Mouse (Mus musculus): ENCODE measurements around the gene Cdx2.

Cdx2 gene

GRCm38 (mm10) chr5:147302746-147303400 lies 4.2 kb downstream of the Cdx2 start:
- ChIA-PET POLR2A (no interaction called here), CTCF (interaction anchor here in 3 of 4 experiments (0.6 to 1.6 kb wide), 3 partner anchors 10 to 363 kb away, joined by 3 to 5 read pairs (median 4); no protein-coding TSS in a partner anchor)

- POLR2A ChIA-PET: no interaction called here
Observed at GRCm38 (mm10) chr5:147302141-147302540, 4.9 kb downstream of the Cdx2 start.

GRCm38 (mm10) chr5:147301781-147302070 lies 5.3 kb downstream of the Cdx2 start:
- CTCF ChIA-PET: interaction anchor here in 1 of 4 experiments (1.6 to 3.0 kb wide), 2 partner anchors 8 to 362 kb away, joined by 4 to 22 read pairs; no protein-coding TSS in a partner anchor
- POLR2A ChIA-PET: no interaction called here

More at GRCm38 (mm10) chr5:147302141-147302540, 4.9 kb downstream of the Cdx2 start:
- CTCF ChIA-PET: interaction anchor here in 2 of 4 experiments (0.6 to 1.6 kb wide), 2 partner anchors 55 to 363 kb away, joined by 3 to 4 read pairs; no protein-coding TSS in a partner anchor

- CTCF ChIA-PET: interaction anchor here (0.6 to 3.0 kb wide), 10 partner anchors 9 to 361 kb away, joined by 3 to 30 read pairs (median 6); no protein-coding TSS in a partner anchor
- POLR2A ChIA-PET: interaction anchor here in 1 of 4 experiments (0.9 to 1.6 kb wide), 2 partner anchors 20 to 29 kb away, joined by 3 to 4 read pairs; no protein-coding TSS in a partner anchor
Observed at GRCm38 (mm10) chr5:147300917-147301780, 5.9 kb downstream of the Cdx2 start.

GRCm38 (mm10) chr5:147300001-147300363 lies 7.1 kb downstream of the Cdx2 start:
- CTCF ChIA-PET: interaction anchor here (0.6 to 3.0 kb wide), 54 partner anchors 10 to 751 kb away, joined by 3 to 30 read pairs (median 5); partner anchors contain the start of gene Pdx1 (in 1 of the 4)
- POLR2A ChIA-PET: interaction anchor here in 2 of 4 experiments (0.6 to 1.7 kb wide), 7 partner anchors 18 to 463 kb away, joined by 3 to 6 read pairs (median 4); no protein-coding TSS in a partner anchor

- CTCF ChIA-PET: interaction anchor here (0.5 to 3.0 kb wide), 89 partner anchors 8 to 1014 kb away, joined by 3 to 30 read pairs (median 4); partner anchors contain the start of genes Cdx2 (in 3 of the 4) and Pdx1 (in 1 of the 4)
- POLR2A ChIA-PET: interaction anchor here in 2 of 4 experiments (0.6 to 1.7 kb wide), 12 partner anchors 11 to 603 kb away, joined by 3 to 7 read pairs (median 3); partner anchors contain the start of gene Polr1d (in 1 of the 2)
Observed at GRCm38 (mm10) chr5:147299255-147300000, 7.6 kb downstream of the Cdx2 start.

GRCm38 (mm10) chr5:147297249-147297648 lies 9.8 kb downstream of the Cdx2 start:
- ChIA-PET POLR2A (interaction anchor here in 2 of 4 experiments (0.7 kb wide), 4 partner anchors 9 to 174 kb away, joined by 3 to 5 read pairs (median 3); no protein-coding TSS in a partner anchor), CTCF (interaction anchor here in 3 of 4 experiments (0.6 to 1.2 kb wide), 4 partner anchors 14 to 605 kb away, joined by 3 to 4 read pairs (median 4); no protein-coding TSS in a partner anchor)

GRCm38 (mm10) chr5:147294121-147294520 lies 12.9 kb downstream of the Cdx2 start:
- CTCF ChIA-PET: interaction anchor here (0.5 to 3.9 kb wide), 60 partner anchors 9 to 1009 kb away, joined by 3 to 35 read pairs (median 5); partner anchors contain the start of genes Cdx2 (in 2 of the 4), Pdx1 (in 1 of the 4) and Rasl11a (in 1 of the 4)
- POLR2A ChIA-PET: interaction anchor here in 2 of 4 experiments (0.6 to 1.7 kb wide), 10 partner anchors 13 to 458 kb away, joined by 3 to 8 read pairs (median 3); partner anchors contain the start of gene Cdx2 (in 1 of the 2)

GRCm38 (mm10) chr5:147293127-147293910 lies 13.8 kb downstream of the Cdx2 start:
- POLR2A ChIA-PET: interaction anchor here in 3 of 4 experiments (0.6 to 1.7 kb wide), 14 partner anchors 13 to 457 kb away, joined by 3 to 8 read pairs (median 3); partner anchors contain the start of gene Rasl11a (in 1 of the 3)
- CTCF ChIA-PET: interaction anchor here (0.5 to 3.9 kb wide), 112 partner anchors 9 to 1723 kb away, joined by 3 to 35 read pairs (median 4); partner anchors contain the start of genes Cdx2 (in 2 of the 4), Pdx1 (in 2 of the 4), Mtif3 (in 1 of the 4) and Polr1d (in 1 of the 4)

GRCm38 (mm10) chr5:147292506-147293120 lies 14.5 kb downstream of the Cdx2 start:
- ChIA-PET POLR2A (interaction anchor here in 3 of 4 experiments (0.6 to 1.7 kb wide), 8 partner anchors 12 to 376 kb away, joined by 3 to 8 read pairs (median 3); no protein-coding TSS in a partner anchor), CTCF (interaction anchor here (0.6 to 3.9 kb wide), 87 partner anchors 9 to 633 kb away, joined by 3 to 35 read pairs (median 5); partner anchors contain the start of genes Cdx2 (in 2 of the 4), Pdx1 (in 2 of the 4), Mtif3 (in 1 of the 4) and Polr1d (in 1 of the 4))

- ChIA-PET POLR2A (no interaction called here), CTCF (interaction anchor here in 3 of 4 experiments (0.6 to 3.9 kb wide), 25 partner anchors 8 to 617 kb away, joined by 3 to 35 read pairs (median 6); partner anchors contain the start of gene Pdx1 (in 2 of the 3))
Observed at GRCm38 (mm10) chr5:147291764-147292505, 15.1 kb downstream of the Cdx2 start.

- ChIA-PET POLR2A (interaction anchor here in 1 of 4 experiments (0.5 kb wide), 1 partner anchor 206 kb away, joined by 3 read pairs; no protein-coding TSS in a partner anchor), CTCF (interaction anchor here (0.6 to 1.2 kb wide), 7 partner anchors 9 to 379 kb away, joined by 3 to 6 read pairs (median 4); no protein-coding TSS in a partner anchor)
Observed at GRCm38 (mm10) chr5:147284365-147284764, 22.7 kb downstream of the Cdx2 start.

- ChIA-PET POLR2A (interaction anchor here in 2 of 4 experiments (0.7 to 1.7 kb wide), 6 partner anchors 16 to 306 kb away, joined by 3 to 5 read pairs (median 4); no protein-coding TSS in a partner anchor), CTCF (interaction anchor here in 3 of 4 experiments (0.8 to 5.2 kb wide), 11 partner anchors 10 to 369 kb away, joined by 3 to 35 read pairs (median 4); partner anchors contain the start of gene Cdx2 (in 1 of the 3))
Observed at GRCm38 (mm10) chr5:147277547-147277925, 29.5 kb downstream of the Cdx2 start.

- ChIA-PET POLR2A (interaction anchor here in 2 of 4 experiments (0.6 to 1.7 kb wide), 5 partner anchors 22 to 566 kb away, joined by 3 to 5 read pairs (median 4); no protein-coding TSS in a partner anchor), CTCF (interaction anchor here in 3 of 4 experiments (0.6 to 5.2 kb wide), 14 partner anchors 10 to 368 kb away, joined by 3 to 35 read pairs (median 4); partner anchors contain the start of gene Cdx2 (in 1 of the 3))
Observed at GRCm38 (mm10) chr5:147276701-147277546, 30.1 kb downstream of the Cdx2 start.
